Mouse (Mus musculus): Measurements from ENCODE around the gene Adnp. TPM values are rescaled to one million over a fixed set of nuclear protein-coding genes. Genes with fewer than 3 reads are reported as not detected.

Adnp gene
- polyA plus RNA-seq, 1 experiment, result 15.9 TPM

GRCm38 (mm10) chr2:168175946-168176345 is 31.0 kb downstream of the Adnp start:
- Histone ChIP-seq H3K4me1 (ENCODE audit: control insufficient read depth, insufficient read depth, low read length) (no peaks in the 10 kb centered on the region), H3K4me3 (ENCODE audit: insufficient read depth, low read length) (no peak overlapping the region), H3K27ac (ENCODE audit: insufficient read depth, low read depth, low read length) (no peak overlapping the region)
- TF ChIP-seq POLR2A (IDR thresholded peaks at IDR 0.05; ENCODE audit: borderline replicate concordance, low read depth, low read length) (no peak), CTCF (IDR thresholded peaks at IDR 0.05; ENCODE audit: low read depth, low read length) (no peak)

- Histone ChIP-seq H3K27ac (ENCODE audit: insufficient read depth, low read depth, low read length) (peak overlapping the region; percentile 2; the same call in 1 of the 2 replicates), H3K4me1 (ENCODE audit: control insufficient read depth, insufficient read depth, low read length) (peaks cover 10% of the 10 kb centered on the region), H3K4me3 (ENCODE audit: insufficient read depth, low read length) (peak overlapping the region; percentile 46)
- TF ChIP-seq CTCF (IDR thresholded peaks at IDR 0.05; ENCODE audit: low read depth, low read length) (no peak), POLR2A (IDR thresholded peaks at IDR 0.05; ENCODE audit: borderline replicate concordance, low read depth, low read length) (0 out of 2 replicates have a peak, but pooled peaks have one; percentile 79)
These were observed 36.7 kb downstream of the Adnp start for GRCm38 (mm10) chr2:168170167-168170685.

- Histone ChIP-seq H3K27ac (ENCODE audit: insufficient read depth, low read depth, low read length) (no peak overlapping the region), H3K4me3 (ENCODE audit: insufficient read depth, low read length) (peak overlapping the region; percentile 46)
- TF ChIP-seq POLR2A (IDR thresholded peaks at IDR 0.05; ENCODE audit: borderline replicate concordance, low read depth, low read length) (no peak), CTCF (IDR thresholded peaks at IDR 0.05; ENCODE audit: low read depth, low read length) (no peak)
These were observed 37.2 kb downstream of the Adnp start for GRCm38 (mm10) chr2:168169800-168170113.

GRCm38 (mm10) chr2:168168892-168169799 is 37.8 kb downstream of the Adnp start:
- H3K27ac ChIP-seq (ENCODE audit: insufficient read depth, low read depth, low read length), result no peak overlapping the region
- peaks cover 10% of the 10 kb centered on the region for H3K4me1 ChIP-seq (ENCODE audit: control insufficient read depth, insufficient read depth, low read length)
- TF ChIP-seq POLR2A (IDR thresholded peaks at IDR 0.05; ENCODE audit: borderline replicate concordance, low read depth, low read length), result no peak
- TF ChIP-seq CTCF (IDR thresholded peaks at IDR 0.05; ENCODE audit: low read depth, low read length), result no peak
- H3K4me3 ChIP-seq (ENCODE audit: insufficient read depth, low read length), result peak overlapping the region; percentile 46; the same call in 1 of the 2 replicates

More at GRCm38 (mm10) chr2:168169800-168170113, 37.2 kb downstream of the Adnp start:
- peaks cover 10% of the 10 kb centered on the region for H3K4me1 ChIP-seq (ENCODE audit: control insufficient read depth, insufficient read depth, low read length)

- H3K4me3 ChIP-seq (ENCODE audit: insufficient read depth, low read length), result no peak overlapping the region
- peaks cover 10% of the 10 kb centered on the region for H3K4me1 ChIP-seq (ENCODE audit: control insufficient read depth, insufficient read depth, low read length)
- H3K27ac ChIP-seq (ENCODE audit: insufficient read depth, low read depth, low read length), result no peak overlapping the region
- TF ChIP-seq POLR2A (IDR thresholded peaks at IDR 0.05; ENCODE audit: borderline replicate concordance, low read depth, low read length) (no peak), CTCF (IDR thresholded peaks at IDR 0.05; ENCODE audit: low read depth, low read length) (no peak)
These were observed 39.1 kb downstream of the Adnp start for GRCm38 (mm10) chr2:168167781-168168180.

GRCm38 (mm10) chr2:168166750-168167460 is 40.0 kb downstream of the Adnp start:
- peaks cover 10% of the 10 kb centered on the region for H3K4me1 ChIP-seq (ENCODE audit: control insufficient read depth, insufficient read depth, low read length)
- TF ChIP-seq CTCF (IDR thresholded peaks at IDR 0.05; ENCODE audit: low read depth, low read length) (no peak), POLR2A (IDR thresholded peaks at IDR 0.05; ENCODE audit: borderline replicate concordance, low read depth, low read length) (no peak)
- no peak overlapping the region for H3K4me3 ChIP-seq (ENCODE audit: insufficient read depth, low read length)
- H3K27ac ChIP-seq (ENCODE audit: insufficient read depth, low read depth, low read length), result no peak overlapping the region

GRCm38 (mm10) chr2:168161978-168162377 is 44.9 kb downstream of the Adnp start:
- H3K4me3 ChIP-seq (ENCODE audit: insufficient read depth, low read length), result 0 out of 2 replicates have a peak overlapping the region, but pooled peaks have one; percentile 11
- no peak for TF ChIP-seq CTCF (IDR thresholded peaks at IDR 0.05; ENCODE audit: low read depth, low read length)
- TF ChIP-seq POLR2A (IDR thresholded peaks at IDR 0.05; ENCODE audit: borderline replicate concordance, low read depth, low read length), result no peak
- no peaks in the 10 kb centered on the region for H3K4me1 ChIP-seq (ENCODE audit: control insufficient read depth, insufficient read depth, low read length)
- no peak overlapping the region for H3K27ac ChIP-seq (ENCODE audit: insufficient read depth, low read depth, low read length)

GRCm38 (mm10) chr2:168161514-168161971 is 45.4 kb downstream of the Adnp start:
- no peak for TF ChIP-seq POLR2A (IDR thresholded peaks at IDR 0.05; ENCODE audit: borderline replicate concordance, low read depth, low read length)
- no peak for TF ChIP-seq CTCF (IDR thresholded peaks at IDR 0.05; ENCODE audit: low read depth, low read length)
- H3K4me3 ChIP-seq (ENCODE audit: insufficient read depth, low read length), result 0 out of 2 replicates have a peak overlapping the region, but pooled peaks have one; percentile 11
- no peaks in the 10 kb centered on the region for H3K4me1 ChIP-seq (ENCODE audit: control insufficient read depth, insufficient read depth, low read length)
- no peak overlapping the region for H3K27ac ChIP-seq (ENCODE audit: insufficient read depth, low read depth, low read length)

GRCm38 (mm10) chr2:168160370-168160930 is 46.5 kb downstream of the Adnp start:
- no peaks in the 10 kb centered on the region for H3K4me1 ChIP-seq (ENCODE audit: control insufficient read depth, insufficient read depth, low read length)
- no peak overlapping the region for H3K27ac ChIP-seq (ENCODE audit: insufficient read depth, low read depth, low read length)
- TF ChIP-seq POLR2A (IDR thresholded peaks at IDR 0.05; ENCODE audit: borderline replicate concordance, low read depth, low read length), result no peak
- no peak for TF ChIP-seq CTCF (IDR thresholded peaks at IDR 0.05; ENCODE audit: low read depth, low read length)
- no peak overlapping the region for H3K4me3 ChIP-seq (ENCODE audit: insufficient read depth, low read length)
